In genomic region chr15:84167600-84167999, GRCm38 (mm10) we compare ENCODE assay signal across 8 mouse cellular contexts. TPM values are rescaled to one million over a fixed set of nuclear protein-coding genes. Genes with fewer than 3 reads are reported as not detected.
DNase-seq lines count a peak whose midpoint lies in the region; ATAC-seq lines count a peak whose summit lies in the region.

Pnpla3 (plus strand) TSS chr15:84167837.

- peak; percentile 57 for DNase-seq in T-cell, adult 2 months (ENCODE audit: low spot score)
- peak; percentile 98 for DNase-seq in cerebellum, postnatal 36 days
- DNase-seq in frontal cortex, postnatal 25 days (ENCODE audit: low spot score in 2 of 2): peak; percentile 91 to 94
- DNase-seq in layer of hippocampus, postnatal 14 days (ENCODE audit: low spot score in 2 of 2): peak; percentile 92 to 98
- DNase-seq in lung, postnatal 10 days: peak; percentile 98
- DNase-seq in retina, adult 2 months (ENCODE audit: low read depth, low spot score): peak; percentile 96
- DNase-seq in thymus, postnatal 25 days: peak; percentile 67

- under 1% methylated on average over 28 of the region's 28 CpGs for WGBS in hindbrain, embryonic 13.5 days

- H3K9ac ChIP-seq in hindbrain, embryonic 13.5 days: peak within 1 kb of the TSS; percentile 83

- H3K4me3 ChIP-seq in hindbrain, embryonic 13.5 days: peak within 1 kb of the TSS; percentile 61

- no peaks in the 10 kb centered on the region for H3K9me3 ChIP-seq in hindbrain, embryonic 13.5 days

- peaks cover 27% of the 10 kb centered on the region for H3K4me1 ChIP-seq in hindbrain, embryonic 13.5 days (replicated peaks)

- no peaks in the 10 kb centered on the region for H3K36me3 ChIP-seq in hindbrain, embryonic 13.5 days

- ATAC-seq in hindbrain, embryonic 13.5 days (ENCODE audit: low FRiP score): peak; percentile 97

- 0 out of 2 replicates have a peak, but pooled peaks cover 9% of the 10 kb centered on the region for H3K27me3 ChIP-seq in hindbrain, embryonic 13.5 days

- H3K27ac ChIP-seq in hindbrain, embryonic 13.5 days: peak within 1 kb of the TSS; percentile 86

- H3K4me2 ChIP-seq in hindbrain, embryonic 13.5 days: peak within 1 kb of the TSS; percentile 96

RNA-seq across cellular contexts. Expression of gene Pnpla3, which starts in this region (rescaled TPM):
- 3.9 and 5.0 TPM in 2 replicates for polyA plus RNA-seq in hindbrain, embryonic 13.5 days (2015; fragmentation: Nextera tagmentation; extraction: Ambion mirVana)
- 10 to 100 TPM in 1 of 2 experiments, 1 to 10 TPM in 1; 9.2 to 11.3 TPM for total RNA-seq in layer of hippocampus, postnatal 14 days (2021)

Comparison
In these comparisons a context has a peak if more than half of its experiments do, and no peak if none do; other contexts are left out.
1. Peak in every context shown above with its lines: DNase-seq, ATAC-seq, H3K4me3 ChIP-seq and H3K27ac ChIP-seq.